Mouse (Mus musculus): ENCODE data around the gene Card11. TPM values are rescaled to one million over a fixed set of nuclear protein-coding genes. Genes with fewer than 3 reads are reported as not detected.

Gene Card11
- total and polyA plus RNA-seq, 3 experiments = 0.31 to 0.63 (median 0.40) TPM

DNA sequence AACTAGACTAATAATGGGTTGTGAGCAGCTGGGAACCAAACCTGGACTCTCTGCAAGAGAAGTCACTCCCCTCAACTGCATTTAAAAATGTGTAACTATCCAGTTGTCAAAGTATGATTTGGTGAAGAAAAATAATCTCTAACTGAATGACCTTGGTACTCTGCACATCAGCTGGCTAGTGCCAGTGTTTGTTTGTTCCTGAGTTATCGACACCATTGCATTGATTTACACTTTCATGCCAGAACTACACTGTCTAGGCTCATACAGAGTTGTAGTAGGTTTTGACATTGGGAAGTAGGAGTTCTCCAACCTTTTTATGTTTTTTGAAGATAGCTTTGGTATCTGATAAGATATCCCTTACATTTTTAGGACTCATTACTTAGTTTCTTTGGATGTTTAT, 81.9 kb downstream of the Card11 start:
- DNase-seq = no peak

DNA sequence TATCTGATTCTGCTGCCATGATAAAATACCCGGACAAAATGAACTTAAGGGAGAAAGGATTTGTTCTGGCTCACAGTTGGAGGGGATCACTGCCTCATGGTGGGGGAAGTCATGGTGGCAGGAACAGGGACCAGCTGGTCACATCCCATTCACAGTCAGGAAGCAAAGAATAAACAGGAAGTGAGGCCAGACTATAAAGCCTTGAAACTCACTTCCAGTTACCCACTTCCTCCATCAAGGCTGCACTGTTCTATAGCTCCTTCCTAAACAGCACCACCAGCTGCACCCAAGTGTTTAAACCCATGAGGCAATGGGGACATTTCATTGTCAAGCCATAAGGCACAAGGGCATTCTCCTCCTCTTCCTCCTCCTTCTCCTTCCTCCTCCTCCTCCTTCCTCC, 82.6 kb downstream of the Card11 start:
- no peak for DNase-seq

- DNase-seq = no peak
Measured at GRCm38 (mm10) chr5:140910841-140911240, 89.5 kb downstream of the Card11 start.

DNA sequence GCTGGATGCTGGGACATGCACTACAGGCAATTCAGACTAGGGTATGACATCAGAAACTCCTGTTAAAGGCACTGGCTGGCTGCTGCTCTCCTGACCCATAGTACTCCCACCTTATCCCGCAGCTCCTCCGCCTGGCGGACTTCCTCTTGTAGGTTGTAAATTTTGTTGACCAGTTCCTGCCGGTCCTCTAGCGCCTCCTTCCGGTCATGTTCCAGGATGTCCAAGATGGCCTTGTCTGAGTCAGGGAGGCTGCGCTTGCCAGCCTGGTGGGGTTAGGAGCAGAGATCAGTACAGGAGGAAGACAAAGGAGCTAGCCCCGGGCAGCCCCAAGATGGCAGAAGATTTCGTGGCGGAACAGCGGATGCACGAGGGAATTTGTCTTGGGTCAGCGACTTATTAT, 99.5 kb downstream of the Card11 start:
- no peak for DNase-seq

DNA sequence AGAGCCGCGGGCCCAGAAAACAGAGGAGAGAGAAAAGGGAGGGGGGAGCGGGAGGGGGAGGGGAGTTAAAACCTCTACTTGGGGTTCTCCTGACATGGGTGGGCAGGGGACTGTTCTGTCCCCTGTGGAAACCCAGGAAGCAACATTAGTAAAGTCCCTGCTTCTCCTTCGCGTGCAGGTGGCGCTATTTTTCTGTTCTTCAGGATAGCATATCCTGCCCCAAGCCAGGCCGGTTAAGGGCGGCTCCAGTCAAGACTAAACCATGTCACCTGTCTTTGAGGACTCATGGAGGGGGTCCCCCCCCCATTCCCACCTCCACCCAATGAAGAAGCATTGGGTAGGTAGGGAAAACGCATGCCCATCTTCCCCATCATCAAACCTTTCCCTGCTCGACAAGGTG, 109.3 kb downstream of the Card11 start:
- no peak for DNase-seq

DNA sequence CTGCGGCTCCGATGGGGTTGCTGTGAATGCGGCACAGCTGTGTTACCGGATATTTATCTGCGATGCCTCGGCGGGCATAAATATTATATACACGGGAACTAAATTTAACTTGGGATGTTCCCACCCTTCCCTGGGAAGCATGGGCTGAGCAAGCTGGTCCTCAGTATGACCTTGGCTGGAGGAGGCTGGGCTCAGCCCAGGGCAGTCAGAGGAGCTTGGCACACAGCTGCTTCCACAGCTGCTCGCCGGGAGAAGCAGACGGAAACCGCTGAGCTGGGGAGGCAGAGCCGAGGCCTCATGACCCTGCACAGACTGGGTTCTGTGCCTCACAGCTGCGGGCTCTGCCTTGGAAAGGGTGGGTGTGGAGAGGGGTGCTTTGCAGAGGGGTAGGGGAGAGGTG, 110.3 kb downstream of the Card11 start:
- DNase-seq = no peak

DNA sequence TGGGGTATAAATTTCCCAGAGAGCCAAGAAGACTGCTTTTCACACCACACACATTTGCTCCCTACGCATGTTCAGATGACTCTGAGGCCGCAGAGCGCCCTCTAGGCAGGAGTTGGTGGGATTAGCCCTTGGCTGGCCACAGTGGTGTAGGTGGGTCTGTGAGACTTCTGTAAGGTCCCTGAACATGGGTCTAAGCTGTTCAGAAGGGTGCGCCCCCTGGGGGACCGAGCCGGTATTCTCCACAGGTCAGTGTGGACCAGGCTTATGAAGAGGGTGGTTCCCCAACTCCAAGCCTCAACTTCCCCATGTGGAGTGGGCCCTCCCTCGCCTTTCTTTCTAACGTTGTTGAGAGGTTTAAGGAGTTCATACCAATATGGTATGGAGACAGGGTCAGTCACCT, 110.8 kb downstream of the Card11 start:
- DNase-seq = peak; percentile 21

GRCm38 (mm10) chr5:140887871-140888270, 112.5 kb downstream of the Card11 start:
- no peak for DNase-seq

DNA sequence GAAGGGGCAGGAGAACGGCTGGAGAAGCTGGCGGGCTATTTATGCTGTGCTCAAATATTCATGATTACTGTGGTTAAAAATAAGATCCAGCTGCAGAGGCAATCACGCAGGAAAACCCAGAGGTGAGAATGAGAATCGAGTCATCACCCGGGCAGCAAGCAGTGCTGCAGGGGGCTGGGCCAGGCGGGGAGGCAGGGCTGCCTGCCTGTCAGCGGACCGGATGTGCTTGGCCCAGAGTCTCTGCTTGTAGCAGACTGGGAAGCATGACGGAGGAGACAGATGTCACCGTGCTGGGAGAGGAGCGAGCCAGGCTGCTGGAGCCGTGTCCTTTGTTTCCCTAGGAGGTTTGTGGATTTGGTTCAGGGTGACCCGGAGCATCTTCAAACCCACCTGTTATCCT, 115.4 kb downstream of the Card11 start:
- DNase-seq = no peak

GRCm38 (mm10) chr5:140882391-140882790, 118.0 kb downstream of the Card11 start:
- DNase-seq = no peak

DNA sequence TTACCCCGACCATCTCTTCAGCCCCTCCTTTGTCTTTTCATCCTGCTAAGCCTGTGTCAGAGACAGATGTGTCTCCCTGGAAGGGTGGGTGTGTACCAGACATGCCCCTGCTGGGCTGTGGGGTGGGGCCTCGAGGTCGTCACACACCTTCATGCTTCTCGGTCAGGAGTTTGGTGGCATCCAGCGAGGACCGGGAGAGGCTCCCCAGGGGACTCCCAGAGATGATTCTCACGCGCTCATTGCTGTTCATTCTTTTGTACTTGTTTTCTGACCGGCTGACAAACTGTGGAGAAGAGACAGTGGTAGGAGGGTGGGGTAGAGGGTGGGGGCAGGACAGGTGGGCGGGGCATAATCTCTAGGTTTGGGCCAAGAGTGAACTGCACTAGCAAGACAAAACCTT, 120.2 kb downstream of the Card11 start:
- DNase-seq = no peak

- no peak for DNase-seq
Measured at GRCm38 (mm10) chr5:140878644-140879043, 121.7 kb downstream of the Card11 start.

DNA sequence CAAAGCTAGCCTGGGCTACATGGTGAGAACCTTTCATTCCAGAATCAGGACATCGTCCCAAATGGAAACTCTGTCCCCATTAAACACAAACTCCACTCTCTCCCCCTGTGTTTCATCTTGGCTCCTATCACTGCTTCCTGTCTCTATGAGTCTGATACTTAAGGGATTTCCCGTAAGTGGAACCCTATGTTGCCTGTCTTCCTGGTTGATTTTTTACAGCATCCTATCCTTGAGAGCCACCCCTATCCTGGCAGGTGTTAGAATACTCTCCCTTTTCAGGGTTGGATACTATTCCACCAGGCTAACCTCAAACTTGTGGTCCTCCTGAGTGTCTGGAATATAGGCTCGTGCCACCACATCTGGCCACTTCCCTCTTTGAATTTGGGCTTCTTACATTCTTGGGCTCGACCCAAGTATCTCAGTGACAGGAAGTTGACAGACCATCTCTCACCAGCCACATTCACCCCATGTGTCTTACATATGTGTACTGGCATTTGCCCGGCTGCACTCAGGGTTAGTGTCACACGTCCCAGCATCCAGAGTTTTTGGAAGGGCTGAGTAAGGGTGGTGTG, 126.6 kb downstream of the Card11 start:
- DNase-seq = no peak

DNA sequence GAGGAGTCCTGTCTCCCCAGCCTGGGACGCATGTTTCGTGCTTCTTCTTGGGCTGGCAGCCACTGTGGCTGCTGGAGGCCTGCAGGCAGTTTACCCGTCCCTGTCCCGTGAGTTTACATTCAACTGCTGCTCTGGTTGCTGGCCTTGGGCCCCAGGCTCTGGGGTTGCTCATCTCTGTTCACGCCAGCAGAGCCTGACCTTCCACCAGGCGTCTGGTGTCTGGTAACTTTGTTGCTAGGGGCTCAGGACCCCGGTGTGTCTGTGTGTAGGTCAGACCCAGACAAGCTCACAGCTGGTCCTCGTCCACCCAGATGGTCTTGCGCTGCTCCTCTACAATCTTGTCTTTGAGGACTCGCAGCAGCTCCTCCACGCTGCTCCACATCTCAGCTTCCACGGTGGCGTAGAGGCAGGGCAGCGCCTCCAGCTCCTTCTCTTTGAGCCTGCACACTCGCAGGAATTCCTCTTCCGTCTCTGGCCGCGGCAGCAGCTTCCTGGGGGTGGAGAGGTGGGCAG, 127.3 kb downstream of the Card11 start:
- DNase-seq = peak; percentile 44

DNA sequence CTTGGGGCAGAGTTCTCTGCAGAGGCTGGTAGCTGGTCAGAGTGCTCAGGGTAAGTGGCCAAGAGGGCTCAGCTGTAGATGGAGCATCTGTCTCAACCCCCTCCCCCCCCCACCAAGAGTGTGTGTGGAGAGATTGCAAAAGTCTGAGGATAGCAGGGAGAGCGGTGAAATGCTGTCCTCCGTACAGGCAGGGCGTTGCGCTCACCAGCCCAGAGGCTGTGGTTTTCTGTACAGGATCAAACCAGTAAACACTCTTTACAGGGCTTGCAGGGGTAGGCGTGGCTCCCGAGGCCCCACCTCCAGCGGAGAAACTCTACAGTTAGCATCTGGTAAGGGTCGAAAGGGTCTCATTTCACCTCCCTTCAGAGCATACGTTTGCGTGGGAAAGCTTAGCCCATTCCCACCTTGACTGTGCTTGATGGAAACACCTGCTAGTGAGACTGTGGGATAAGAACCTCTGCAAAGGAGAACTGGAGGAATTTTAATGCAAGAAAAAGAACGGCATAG, 127.8 kb downstream of the Card11 start:
- DNase-seq = no peak

- no peak for DNase-seq
Measured at GRCm38 (mm10) chr5:140871241-140871640, 129.1 kb downstream of the Card11 start.

- DNase-seq = peak; percentile 27
Measured at GRCm38 (mm10) chr5:140869034-140869433, 131.3 kb downstream of the Card11 start.

DNA sequence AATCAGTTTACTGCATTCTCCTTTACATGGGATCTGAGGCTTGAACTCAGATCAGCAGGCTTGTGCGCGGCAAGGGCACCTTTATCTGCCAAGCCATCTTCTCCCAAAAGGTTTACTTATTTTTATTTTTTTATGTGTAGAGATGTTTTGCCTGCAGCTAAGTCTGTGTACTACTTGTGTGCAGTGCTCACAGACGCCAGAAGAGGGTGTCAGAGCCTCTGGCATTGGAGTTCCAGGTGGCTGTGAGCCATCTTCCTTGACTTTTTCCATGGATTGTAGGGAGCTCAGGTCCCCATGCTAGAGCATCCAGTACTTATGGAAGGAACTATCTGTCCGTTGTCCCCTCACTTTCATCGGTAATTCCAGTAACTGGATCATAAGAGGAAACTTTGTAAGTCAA, 140.7 kb downstream of the Card11 start:
- DNase-seq = no peak

DNA sequence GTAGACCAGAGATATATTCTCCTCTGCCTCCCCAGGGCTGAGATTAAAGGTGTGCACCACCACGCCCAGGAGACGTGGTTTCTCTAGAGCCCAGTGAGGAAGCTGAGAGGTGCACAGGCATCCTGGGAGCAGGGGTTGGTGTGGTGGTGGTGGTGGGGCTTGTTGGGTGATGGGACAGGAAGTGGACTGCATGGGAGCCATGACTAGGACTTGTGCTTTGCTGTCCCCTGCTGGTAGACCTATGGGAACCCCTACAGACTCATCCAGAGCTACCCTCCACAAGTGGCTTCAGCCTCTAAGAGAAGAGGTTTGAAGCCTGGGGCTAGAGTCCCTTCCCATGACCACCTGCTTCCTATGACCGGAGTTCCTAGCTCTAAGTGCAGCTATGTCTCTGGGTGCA, 142.0 kb downstream of the Card11 start:
- no peak for DNase-seq

GRCm38 (mm10) chr5:140857432-140858154, 142.8 kb downstream of the Card11 start:
- no peak for DNase-seq

- no peak for DNase-seq
Measured at GRCm38 (mm10) chr5:140855909-140856530, 144.4 kb downstream of the Card11 start.

DNA sequence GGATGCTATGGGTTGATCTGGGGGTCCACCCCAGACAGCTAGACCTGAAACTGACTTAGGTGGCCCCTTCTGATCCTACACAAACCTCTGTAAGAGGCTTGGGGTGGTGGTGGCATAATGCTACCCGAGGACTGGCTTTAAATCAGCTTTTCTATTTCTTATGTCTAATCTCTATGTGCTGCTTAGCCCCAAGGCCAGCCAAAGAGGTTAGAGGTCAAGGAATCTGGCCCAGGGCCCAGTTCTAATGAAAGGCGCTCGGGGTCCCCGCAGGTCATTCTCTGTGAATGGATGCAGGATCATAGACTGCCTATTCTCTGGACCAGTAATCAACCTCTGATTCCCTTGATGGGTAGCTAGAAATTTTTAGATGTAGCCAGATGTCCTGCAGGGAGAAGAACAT, 145.7 kb downstream of the Card11 start:
- DNase-seq = no peak

- no peak for DNase-seq
Measured at GRCm38 (mm10) chr5:140853723-140854122, 146.7 kb downstream of the Card11 start.
